Mouse (Mus musculus) thymus, postnatal 4 days (tissue): Measurements from ENCODE around the gene Stat5a.
A peak's percentile ranks its signal among the peaks of the same experiment; 100 is the strongest.

Source experiments
- DNase-seq: peaks from one replicate; pipeline ENCODE4 v3.0.0; 2021

The Stat5a gene

DNA sequence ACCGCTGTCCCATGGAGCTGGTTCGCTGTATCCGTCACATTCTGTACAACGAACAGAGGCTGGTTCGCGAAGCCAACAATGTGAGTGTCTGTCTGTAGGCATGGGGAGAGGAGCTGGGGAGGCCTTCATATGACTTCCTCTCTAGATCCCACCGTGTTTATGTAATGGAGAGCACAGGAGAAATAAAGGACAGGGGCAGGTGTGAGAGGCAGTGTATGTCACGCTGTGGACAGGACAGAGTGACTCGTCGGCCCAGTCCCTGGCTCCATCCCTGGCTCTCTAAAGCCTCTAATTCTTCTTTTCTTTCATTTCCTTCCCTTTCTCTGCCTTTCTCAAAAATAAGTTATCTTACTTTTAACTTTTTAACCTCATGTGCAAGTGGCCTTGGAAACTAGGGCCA, 4.0 kb downstream of the Stat5a start:
- DNase-seq = no peak

DNA sequence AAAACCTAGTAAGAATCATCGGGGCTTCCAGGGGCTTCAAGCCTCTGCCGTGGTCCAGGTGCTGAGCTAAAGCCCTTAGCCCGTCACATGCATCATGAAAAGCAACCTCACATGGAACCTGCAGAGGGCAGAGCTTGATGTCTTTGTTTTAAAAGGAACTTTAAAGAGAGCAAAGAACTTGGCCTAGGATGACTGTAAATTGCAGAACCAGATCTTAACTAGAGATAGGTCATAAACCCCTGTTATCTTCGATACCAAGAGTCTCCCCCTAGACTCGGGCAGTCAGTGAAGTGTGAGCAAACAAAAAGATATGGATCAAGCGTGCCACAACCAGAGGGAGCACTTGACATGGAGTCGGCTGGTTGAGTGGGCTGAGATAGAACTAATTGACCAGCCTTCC, 6.5 kb downstream of the Stat5a start:
- no peak for DNase-seq

DNA sequence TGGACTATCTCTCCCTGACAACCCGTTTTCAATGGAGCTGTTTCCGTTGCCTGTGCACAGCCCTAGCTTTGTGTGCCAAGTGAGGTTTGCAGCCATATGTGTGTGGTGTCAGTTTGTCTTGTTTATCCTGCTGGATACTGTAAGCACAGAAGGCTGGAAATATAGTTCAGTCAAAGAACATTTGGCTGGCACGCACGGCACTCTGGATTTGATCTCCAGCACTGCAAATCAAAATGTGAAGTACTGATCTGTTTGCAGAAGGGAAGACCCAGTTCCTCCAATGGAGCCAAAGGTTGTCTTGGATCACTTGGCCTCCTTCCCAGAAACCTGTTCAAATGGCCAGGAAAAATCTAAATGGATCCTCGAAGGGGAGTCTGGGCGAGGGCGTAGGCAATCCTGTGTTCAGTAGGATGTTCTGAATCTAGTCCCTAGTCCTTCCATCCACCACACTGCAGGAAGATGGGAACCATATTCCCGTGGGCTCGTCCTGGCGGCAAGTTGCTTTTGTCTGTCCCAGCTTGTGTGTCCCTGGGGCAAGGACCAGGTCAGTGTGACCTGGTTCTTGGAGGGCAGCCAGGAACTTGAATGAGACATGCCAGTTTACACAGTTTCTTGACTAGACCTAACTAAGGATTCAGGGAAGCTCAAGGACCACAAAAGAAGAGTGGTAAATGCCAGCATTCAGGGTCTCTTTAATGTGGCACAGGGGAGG, 11.3 kb downstream of the Stat5a start:
- DNase-seq = no peak

DNA sequence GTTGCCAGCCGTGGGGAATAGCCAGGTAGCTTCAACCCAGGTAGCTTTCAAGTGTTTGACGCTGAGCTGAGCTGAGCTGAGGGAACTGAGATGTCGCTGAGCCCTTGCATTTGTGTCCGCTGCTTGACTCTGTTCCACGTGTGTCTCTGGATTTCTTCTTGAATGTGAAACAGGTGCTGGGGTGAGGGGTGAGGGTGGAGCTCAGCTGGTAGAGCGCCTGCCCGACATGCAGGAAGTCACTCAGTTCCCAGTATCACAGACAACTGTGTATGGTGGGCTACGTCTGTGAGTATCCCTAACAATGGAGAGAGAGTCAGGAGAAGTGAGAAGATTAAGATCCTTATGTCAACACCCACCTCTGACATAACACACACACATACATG, 11.8 kb downstream of the Stat5a start:
- DNase-seq = peak; percentile 69

DNA sequence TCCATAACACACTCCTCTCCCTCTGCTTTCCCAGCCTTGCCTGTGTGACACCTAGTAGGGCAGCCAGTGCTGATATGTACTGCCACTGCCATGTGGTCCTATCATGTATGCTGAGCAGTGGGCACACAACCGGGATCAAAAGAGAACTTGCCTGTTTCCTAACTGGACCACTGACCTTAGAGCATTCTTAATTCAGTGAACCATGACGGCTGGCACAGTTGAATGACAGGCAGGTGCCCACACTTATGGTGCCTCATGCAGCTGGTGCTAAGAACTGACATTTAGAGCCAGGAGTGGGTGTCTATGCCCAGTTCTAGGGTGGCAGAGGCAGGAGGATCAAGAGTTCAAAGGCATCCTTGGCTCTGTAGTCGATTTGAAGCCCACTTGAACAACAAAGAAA, 16.6 kb downstream of the Stat5a start:
- no peak for DNase-seq

DNA sequence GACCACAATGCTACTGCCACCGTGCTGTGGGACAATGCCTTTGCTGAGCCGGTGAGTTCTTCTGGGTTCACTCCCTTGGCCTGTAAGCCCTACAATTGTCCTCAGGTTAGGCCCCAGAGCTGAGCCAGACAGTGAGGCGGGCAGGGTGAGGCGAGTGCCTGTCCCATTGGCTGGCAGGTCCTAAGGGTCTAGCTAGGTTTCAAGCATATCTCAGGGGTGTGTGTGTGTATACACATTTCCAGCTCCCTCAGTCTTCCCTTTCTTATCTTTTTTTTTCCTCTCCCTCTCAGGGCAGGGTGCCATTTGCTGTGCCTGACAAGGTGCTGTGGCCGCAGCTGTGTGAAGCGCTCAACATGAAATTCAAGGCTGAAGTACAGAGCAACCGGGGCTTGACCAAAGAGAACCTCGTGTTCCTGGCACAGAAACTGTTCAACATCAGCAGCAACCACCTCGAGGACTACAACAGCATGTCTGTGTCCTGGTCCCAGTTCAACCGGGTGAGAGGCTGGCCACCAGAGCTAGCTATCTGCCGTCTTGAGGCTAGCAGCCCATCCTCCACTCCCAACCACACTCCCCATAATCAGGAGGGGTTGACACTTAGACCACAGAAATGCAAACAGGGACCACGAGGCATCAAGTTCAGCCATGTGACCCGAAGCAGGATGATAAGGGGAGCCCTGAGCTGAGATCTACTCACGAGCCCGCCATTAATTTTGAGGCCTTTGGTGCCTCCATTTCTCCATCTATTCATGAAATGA, 20.3 kb downstream of the Stat5a start:
- no peak for DNase-seq

DNA sequence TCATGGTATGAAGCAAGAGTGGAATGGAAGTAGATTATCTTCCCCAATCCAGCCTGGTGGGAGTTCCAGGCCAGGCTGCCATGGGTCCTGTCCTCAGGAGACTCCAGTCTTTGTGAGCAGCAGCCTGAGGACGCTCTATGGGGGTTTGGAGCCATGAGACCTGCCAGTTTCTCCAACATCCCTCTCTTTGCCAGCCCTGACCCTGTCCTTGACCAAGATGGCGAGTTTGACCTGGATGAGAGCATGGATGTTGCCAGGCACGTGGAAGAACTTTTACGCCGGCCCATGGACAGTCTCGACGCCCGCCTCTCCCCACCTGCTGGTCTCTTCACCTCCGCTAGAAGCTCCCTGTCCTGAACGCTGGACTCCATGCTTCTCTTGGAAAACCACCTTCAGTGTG, 24.5 kb downstream of the Stat5a start:
- no peak for DNase-seq

DNA sequence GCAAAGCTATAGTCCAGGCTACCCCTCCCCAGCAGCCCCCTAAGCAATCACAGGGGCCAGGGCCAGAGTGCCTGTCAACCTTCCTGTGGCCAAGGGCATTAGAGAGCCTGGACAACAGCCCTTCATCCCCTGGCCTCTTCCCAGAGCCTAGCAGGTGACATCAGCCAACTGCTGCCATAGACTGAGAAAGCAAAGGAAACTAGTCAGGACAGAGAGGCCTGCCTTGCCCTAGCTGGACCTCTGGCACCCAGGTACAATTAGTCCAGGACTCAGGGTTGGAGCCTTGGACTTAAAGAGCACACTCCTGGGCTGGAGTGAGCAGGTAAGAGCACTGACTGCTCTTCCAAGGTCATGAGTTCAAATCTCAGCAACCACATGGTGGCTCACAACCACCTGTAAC, 26.3 kb downstream of the Stat5a start:
- DNase-seq = no peak

DNA sequence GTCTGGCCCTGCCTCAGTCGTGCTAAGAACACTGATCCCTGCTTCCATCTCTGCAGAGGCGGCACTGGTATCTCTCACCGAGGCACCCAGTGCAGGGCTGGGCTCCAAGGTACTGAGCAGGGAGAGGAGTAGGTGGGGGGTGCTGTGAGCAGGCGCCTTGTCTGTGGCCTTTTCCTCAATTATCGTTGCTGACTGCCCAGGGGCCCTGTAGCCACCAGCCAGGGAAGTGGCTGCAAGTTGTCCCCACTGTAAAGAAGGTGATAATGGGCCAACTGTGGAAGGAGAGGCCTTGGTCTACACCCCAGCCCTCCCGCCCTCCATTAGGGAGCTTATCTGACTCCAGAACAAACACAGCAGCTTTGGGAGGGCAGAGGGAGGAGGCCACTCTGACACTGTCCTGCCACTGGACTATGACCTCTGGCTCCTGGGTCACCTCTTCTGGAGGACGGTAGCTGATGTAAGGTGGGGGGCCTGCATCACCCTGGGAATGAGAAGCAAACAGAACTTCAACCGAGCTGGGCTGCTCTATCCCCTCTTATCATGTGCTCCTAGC, 27.1 kb downstream of the Stat5a start:
- no peak for DNase-seq

DNA sequence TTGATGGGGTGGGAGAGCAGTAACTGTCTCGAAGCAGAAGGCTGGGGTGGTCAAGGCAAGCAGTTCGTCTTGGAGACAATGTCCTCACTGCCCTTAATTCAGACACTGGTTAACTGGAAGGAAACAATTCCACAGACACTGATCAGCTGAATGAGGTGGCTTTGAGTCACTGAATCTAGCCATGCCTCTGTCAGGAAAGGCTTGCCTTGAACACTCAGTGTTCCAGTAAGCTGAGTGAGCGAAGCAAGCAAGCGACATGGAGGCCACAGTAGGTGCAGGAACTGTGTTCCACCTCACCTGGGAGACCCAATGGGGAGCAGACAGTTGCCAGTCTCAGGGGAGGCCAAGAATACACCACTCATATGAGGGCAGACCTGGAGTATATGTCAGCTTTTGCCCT, 28.1 kb downstream of the Stat5a start:
- no peak for DNase-seq

DNA sequence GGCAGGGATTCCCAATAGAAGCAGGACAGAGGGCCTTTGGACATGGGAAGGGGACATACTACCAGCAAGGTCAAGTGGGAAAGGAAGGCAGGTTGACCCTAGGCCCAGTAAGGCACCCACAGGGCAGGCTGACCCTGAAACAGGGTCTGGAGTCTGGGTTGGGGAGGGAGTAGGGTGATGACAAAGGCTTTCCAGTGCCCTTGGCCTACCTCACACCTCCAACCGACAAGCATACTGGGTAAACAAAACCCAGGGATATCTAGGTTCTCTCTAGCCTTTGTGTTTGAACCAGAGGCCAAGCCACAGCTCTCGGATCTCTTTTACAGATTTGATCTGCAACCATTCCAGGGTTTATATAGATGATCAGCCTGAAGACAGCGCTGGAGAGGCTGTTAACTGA, 28.6 kb downstream of the Stat5a start:
- DNase-seq = no peak

DNA sequence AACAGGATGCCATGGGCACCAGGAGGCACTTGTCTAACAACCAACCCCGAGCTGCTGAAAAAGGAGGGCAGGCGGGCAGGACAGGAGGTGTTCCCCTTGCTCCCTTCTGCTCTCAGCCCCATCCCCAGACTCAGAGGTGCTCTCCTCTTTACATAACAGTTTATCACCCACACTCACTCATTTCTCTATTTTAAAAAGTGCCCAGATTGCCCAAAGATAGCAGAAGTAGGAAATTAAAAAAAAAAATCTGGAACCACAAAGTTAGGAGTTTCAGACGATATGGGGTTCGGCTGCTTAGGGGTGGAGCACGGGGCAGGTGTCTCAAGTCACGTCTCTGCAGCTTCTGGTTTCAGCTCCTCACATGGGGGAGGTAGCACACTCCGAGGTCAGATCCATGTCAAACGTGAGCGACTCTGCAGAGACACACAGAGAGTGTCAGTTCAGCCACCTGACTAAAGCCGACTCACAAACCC, 29.2 kb downstream of the Stat5a start:
- DNase-seq = no peak

DNA sequence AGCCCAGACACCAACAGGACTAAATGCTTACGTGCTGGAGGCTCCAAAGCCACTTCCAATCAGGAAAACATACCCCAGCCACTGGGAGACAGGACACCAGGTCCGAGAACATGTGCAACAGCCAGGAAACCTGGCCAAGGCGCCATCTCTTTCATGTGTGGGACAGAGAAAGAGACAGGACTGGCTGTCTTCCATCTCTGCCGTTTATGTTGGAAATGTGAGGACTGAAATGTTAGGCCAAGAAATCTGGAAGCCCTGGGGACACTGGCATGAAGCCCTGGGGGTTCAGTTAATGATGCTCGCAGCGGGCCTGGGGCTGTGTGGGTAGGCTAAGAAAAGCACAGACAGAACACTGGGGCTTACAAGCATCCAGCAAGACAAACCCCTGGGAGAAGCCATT, 31.3 kb downstream of the Stat5a start:
- DNase-seq = peak; percentile 35

DNA sequence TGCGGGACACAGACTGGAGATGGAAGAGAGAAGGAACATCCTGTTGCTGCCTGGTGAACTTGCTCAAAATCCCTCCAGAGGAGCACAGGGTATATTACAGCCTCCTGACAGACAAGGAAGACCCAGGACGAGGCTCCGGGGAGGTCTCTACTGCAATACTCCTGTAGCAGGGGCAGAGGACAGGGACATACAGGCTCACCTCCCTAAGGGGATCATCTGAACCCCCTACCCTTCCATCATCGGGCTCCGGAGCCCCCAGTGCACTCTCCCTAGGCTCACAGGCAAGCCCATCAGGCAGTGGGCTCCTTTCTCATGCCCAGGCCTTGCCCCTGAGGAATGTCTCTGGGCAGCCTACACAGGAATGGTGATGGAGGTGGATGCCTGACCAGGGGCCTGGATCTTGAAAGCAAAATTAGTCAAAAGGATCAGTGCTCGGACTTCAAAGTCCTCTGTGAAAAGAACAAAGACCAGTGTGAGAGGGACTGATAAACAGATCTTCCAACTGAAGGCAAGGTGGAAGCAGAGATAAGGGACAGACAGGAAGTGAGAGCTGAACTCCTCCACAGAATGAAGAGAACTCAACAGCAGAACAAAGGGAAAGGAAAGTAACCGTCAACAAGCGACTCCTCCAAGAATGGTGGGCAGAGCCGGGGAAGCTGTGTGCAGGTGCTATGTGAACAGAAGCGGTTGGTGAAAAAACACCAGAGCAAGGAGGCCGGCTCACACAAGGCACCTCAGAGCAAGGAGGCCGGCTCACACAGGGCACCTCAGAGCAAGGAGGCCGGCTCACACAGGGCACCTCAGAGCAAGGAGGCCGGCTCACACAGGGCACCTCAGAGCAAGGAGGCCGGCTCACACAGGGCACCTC, 32.3 kb downstream of the Stat5a start:
- DNase-seq = peak; percentile 76

DNA sequence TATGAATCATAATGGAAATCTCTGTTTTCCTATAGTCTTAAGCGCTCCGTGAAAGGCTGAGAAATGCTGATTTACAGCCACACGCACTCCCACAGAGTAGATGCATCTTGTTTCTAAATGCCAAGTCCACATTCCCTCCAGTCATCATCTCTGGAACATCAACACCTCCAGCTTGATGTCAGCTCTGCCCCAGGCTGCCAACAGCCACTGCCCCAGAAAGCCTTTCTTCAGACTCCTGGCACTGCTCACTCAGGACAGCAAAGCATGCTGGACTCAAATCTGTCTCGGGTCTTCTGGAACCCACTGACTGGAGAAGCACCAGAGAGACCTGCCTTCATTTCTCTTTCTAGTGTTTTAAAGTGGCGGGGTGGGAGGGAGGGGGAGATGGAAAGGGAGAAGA, 33.3 kb downstream of the Stat5a start:
- DNase-seq = peak; percentile 41

DNA sequence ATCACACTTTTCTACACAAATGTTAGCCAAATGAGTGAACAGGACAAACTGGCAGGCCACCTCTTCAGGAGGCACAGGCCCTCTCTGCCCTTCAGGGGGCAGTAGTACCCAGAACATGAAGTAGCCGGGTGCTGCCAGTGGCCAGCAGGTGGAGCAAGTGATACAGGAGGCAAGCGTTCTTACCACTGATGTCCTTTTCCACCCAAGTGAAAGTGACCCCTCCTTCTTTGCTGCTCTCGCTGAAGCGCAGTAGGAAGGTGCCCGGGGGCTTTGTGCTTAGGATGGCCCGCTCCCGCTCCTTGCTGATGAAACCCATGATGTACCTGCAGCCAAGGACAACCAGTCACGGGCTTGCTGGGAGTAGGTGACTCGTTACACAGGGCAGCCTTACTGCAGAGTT, 34.3 kb downstream of the Stat5a start:
- peak; percentile 95 for DNase-seq

DNA sequence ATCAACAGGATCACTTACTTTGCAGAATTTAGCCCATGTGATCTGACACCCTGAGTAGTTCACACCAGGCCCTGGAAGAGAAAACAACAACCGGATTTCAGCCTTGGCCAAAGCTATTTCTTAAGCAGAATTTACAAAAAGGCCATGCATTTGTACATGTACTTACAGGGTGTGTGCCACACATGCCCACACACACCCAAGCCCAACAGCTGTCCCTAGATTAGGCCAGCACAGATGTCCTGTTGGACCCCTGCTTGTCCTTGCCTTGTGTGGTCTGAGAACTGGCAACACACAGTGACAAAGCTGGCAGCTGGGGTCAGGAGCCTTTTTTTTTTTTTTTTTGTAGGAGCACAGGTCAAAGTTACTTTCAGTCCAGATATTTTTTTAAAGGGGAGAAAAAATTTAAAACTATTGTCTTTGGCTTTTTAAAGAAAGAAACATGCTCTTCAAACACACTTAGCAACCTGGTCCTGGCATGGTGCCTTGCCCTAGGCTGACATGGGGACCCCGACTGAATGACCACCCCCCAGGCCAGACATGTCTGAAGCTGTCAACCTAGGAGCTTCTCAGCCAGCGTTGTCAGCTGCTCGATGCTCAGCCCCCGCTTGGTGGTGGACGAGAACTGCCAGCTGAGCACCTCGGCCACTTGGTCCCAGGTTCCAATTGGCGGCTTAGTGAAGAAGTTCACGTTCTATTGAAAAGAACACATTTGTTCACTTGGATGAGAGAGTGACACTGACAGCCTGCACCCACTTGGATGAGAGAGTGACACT, 35.2 kb downstream of the Stat5a start:
- no peak for DNase-seq

DNA sequence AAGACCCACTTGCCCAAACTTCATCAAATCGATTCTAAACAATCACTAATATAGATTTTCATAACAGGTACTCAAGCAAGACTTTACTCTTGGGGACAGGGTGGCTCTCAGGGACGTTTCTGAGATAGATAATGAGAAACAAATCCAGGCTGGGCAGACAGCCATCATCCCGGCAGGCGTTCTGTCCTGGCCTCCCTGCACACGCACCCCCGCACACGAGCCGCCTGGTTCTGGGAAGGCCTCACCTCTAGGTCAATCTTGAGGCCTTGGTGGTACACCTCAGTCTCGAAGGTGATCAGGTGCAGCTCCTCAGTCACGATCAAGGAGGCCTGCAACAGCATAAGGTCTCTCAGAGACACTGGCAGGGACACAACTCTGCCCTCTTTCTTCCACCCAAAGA, 36.9 kb downstream of the Stat5a start:
- DNase-seq = no peak

DNA sequence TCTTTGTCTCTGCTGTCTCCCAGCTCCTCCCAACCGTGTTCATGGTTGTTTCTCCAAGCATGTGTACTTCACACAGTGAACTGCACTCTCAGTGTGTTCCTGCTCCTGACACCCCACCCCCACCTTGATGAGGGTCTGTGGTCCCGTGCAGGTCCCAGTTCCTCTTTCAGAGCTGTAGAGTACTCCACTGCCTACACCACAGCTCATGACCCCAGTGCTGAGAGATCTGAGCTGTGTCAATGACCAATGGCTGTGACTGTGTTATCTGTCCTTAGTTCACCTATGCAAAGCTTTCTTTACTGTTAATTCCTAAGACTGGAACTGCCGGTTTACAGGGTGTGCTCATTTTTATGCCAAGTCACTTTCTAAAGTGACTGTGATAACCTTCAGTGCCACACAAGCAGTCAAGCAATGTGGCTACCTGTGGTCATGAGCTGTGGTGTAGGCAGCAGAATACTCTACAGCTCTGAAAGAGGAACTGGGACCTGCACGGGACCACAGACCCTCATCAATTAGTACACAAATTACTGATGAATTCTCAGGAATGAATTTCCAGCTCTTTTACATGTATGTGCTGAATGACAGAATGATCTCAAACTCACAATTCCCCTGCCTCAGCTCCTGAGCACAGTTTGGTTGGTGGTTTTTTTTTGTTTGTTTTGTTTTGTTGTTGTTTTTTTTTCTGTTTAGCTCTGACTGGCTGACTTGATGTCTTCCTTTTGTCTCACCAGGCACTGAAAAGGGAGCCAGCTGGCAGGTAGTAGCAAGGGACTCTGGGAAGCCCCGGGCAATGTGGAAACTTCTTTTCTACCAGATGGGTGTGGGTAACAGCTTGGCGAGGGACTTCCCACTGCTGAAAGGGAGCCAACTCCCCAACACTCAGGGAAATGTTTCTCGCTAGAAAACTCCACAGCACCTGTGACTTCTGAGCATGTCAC, 38.4 kb downstream of the Stat5a start:
- DNase-seq = peak; percentile 55

DNA sequence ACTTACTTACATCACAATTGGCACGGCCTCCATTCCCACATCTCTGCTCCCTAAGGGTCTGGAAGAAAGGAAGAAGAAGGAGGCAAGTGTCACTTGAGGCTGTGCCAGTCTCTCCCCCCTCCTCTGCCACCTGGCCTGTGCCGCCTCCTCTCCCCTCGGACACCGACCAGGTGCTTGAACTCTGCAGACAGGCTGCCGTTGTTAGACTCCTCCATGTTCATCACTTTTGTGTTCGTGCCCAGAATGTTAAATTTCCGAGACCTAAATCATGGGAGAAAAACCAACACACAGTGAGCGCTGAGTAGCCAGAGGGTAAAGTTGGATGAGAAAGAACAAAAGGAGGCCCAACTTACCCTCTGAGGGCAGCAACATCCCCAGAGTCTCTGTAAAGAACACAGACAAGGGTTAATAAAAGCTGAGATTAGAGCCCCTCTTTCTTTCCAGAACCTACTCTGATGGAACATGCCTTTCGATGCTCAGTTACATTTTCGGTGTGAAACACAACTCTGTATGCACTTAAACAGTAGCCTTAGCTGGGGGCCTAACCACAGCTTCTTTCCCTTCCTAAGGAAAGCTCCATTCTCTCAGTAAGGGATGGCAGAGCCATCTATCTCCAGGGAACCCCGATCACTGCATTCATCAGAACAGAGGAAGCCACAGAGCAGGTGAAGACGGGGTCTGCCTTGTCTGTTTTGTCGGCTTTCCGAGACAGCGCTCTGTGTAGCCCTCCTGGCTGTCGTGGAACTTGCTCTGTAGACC, 39.5 kb downstream of the Stat5a start:
- DNase-seq = no peak
